Mouse (Mus musculus) frontal cortex, adult (tissue): ENCODE measurements at regions not wholly inside any gene's neighbourhood (a gene's known extent, or its start where the extent isn't known, plus 50 kb on each side); places are given as distances from the start of the nearest gene placed in this dataset.

Experiments
- ATAC-seq: cut with Nextera tagmentation; 2 replicates; pipeline ENCODE4 v1.9.2; 2017; ENCODE audit warnings: mild to moderate bottlenecking, moderate library complexity, mixed read lengths; ENCODE audit not compliant: low TSS enrichment

GRCm38 (mm10) chr14:16927136-16927535, 108.2 kb upstream of the Rarb start:
- no peak for ATAC-seq

GRCm38 (mm10) chr14:16901534-16902147, 82.7 kb upstream of the Rarb start:
- ATAC-seq, result no peak

GRCm38 (mm10) chr14:16897747-16898544, 79.0 kb upstream of the Rarb start:
- no peak for ATAC-seq

GRCm38 (mm10) chr14:16896974-16897373, 78.0 kb upstream of the Rarb start:
- no peak for ATAC-seq

- ATAC-seq, result no peak
These were observed 62.3 kb upstream of the Rarb start for GRCm38 (mm10) chr14:16881249-16881648.

- ATAC-seq, result no peak
These were observed 50.3 kb upstream of the Rarb start for GRCm38 (mm10) chr14:16869221-16869620.
